Mouse (Mus musculus): ENCODE results near the gene Rubcn. TPM values are rescaled to one million over a fixed set of nuclear protein-coding genes. Genes with fewer than 3 reads are reported as not detected.

Gene Rubcn
- total and polyA plus RNA-seq, 3 experiments = 27.7 to 40.4 (median 28.0) TPM

- H3K36me3 ChIP-seq (replicated peaks in 1 of 2; ENCODE audit: control insufficient read depth in 1 of 2, insufficient read depth in 1 of 2, low read length in 1 of 2) = no peaks in the 10 kb centered on the region
- no peak for DNase-seq (ENCODE audit: extremely low read depth)
- no peak overlapping the region for H3K9ac ChIP-seq (ENCODE audit: insufficient read depth, low read depth)
- H3K79me2 ChIP-seq (replicated peaks; ENCODE audit: control insufficient read depth, extremely low read depth, insufficient read depth, poor library complexity, severe bottlenecking) = no peaks in the 10 kb centered on the region
- peaks cover 14% of the 10 kb centered on the region for H3K27me3 ChIP-seq (replicated peaks)
- no peaks in the 10 kb centered on the region for H3K9me3 ChIP-seq (replicated peaks; ENCODE audit: low read length)
- in situ Hi-C loops (cut with MboI; ENCODE audit: low pct_ligation_motif_present, low pct_unique_long_range_greater_than_20kb, low sequenced_read_pairs) = loop anchor here (5.0 kb wide), 1 partner anchor 49 kb away; no protein-coding TSS in a partner anchor
- dilution Hi-C loops (cut with MboI; ENCODE audit: extremely low pct_ligation_motif_present, extremely low pct_unique_long_range_greater_than_20kb, low sequenced_read_pairs) = no loop called here
- no peak overlapping the region for H3K4me2 ChIP-seq (ENCODE audit: insufficient read depth, low read depth, poor library complexity, severe bottlenecking)
- H3K4me1 ChIP-seq (ENCODE audit: control insufficient read depth in 1 of 2, insufficient read depth in 2 of 2) = peaks cover 0 to 3% of the 10 kb centered on the region in 2 experiments; a peak in 1 of 4 replicates
- H3K27ac ChIP-seq (ENCODE audit: insufficient read depth, low read depth) = no peak overlapping the region
- TF ChIP-seq NRF1 (IDR thresholded peaks at IDR 0.05; ENCODE audit: low read depth, low read length) (no peak), UBTF (IDR thresholded peaks at IDR 0.05; ENCODE audit: low read depth, low read length) (no peak), JUND (conservative IDR thresholded peaks at IDR 0.05; ENCODE audit: low read depth, low read length) (no peak), HCFC1 (IDR thresholded peaks at IDR 0.05; ENCODE audit: low read depth, low read length) (no peak), MXI1 (IDR thresholded peaks at IDR 0.05; ENCODE audit: low read depth, low read length) (no peak), POLR2A (IDR thresholded peaks at IDR 0.05; ENCODE audit: low read depth, low read length) (no peak), SIN3A (IDR thresholded peaks at IDR 0.05; ENCODE audit: low read length) (no peak), ZC3H11A (IDR thresholded peaks at IDR 0.05; ENCODE audit: low read depth, low read length) (no peak), CHD2 (IDR thresholded peaks at IDR 0.05; ENCODE audit: low read length) (no peak), SMC3 (IDR thresholded peaks at IDR 0.05; ENCODE audit: low read depth, low read length) (no peak), KAT2A (IDR thresholded peaks at IDR 0.05; ENCODE audit: insufficient replicate concordance, low read length) (no peak), JUN (IDR thresholded peaks at IDR 0.05; ENCODE audit: insufficient read depth, low read depth, low read length) (no peak), ZMIZ1 (IDR thresholded peaks at IDR 0.05; ENCODE audit: low read depth, low read length) (no peak), MAFK (IDR thresholded peaks at IDR 0.05; ENCODE audit: insufficient replicate concordance, low read length) (no peak), CHD1 (IDR thresholded peaks at IDR 0.05; ENCODE audit: low read depth, low read length) (no peak), MYC (IDR thresholded peaks at IDR 0.05; ENCODE audit: low read depth, low read length) (no peak), MEF2A (IDR thresholded peaks at IDR 0.05; ENCODE audit: borderline replicate concordance, low read depth, low read length) (no peak), CTCF (conservative IDR thresholded peaks at IDR 0.05 in 1 of 2, IDR thresholded peaks at IDR 0.05 in 1 of 2; ENCODE audit: low read depth in 2 of 2, low read length in 2 of 2) (no peak)
- no peak overlapping the region for H3K4me3 ChIP-seq (replicated peaks in 1 of 3; ENCODE audit: low read depth in 2 of 3, low read length in 2 of 3, poor library complexity in 1 of 3)
These were observed 100.9 kb downstream of the Rubcn start for GRCm38 (mm10) chr16:32776676-32777075.

Other genes starting within 250 kb of the Rubcn start
- gene Tnk2, start 233.9 kb downstream of the Rubcn start, total RNA-seq (2012; rRNA removed) = 31.9 and 35.9 TPM in 2 replicates
- gene Tnk2, start 233.9 kb downstream of the Rubcn start, total RNA-seq (2014; rRNA removed) = 14.7 and 18.8 TPM in 2 replicates
- gene Tnk2, start 233.9 kb downstream of the Rubcn start, polyA plus RNA-seq (2012; ENCODE audit: insufficient read length, low read depth) = 62.2 and 67.7 TPM in 2 replicates
- gene Muc4, start 141.9 kb downstream of the Rubcn start, total RNA-seq (2012; rRNA removed) = 0.21 and 0.51 TPM in 2 replicates
- 0.09 TPM in 1 of 2 replicates, not detected in the other for gene Muc4, start 141.9 kb downstream of the Rubcn start, total RNA-seq (2014; rRNA removed)
- gene Muc4, start 141.9 kb downstream of the Rubcn start, polyA plus RNA-seq (2012; ENCODE audit: insufficient read length, low read depth) = 0.34 and 0.44 TPM in 2 replicates
- 0.21 and 0.42 TPM in 2 replicates for gene Muc20, start 80.3 kb downstream of the Rubcn start, total RNA-seq (2012; rRNA removed)
- gene Muc20, start 80.3 kb downstream of the Rubcn start, total RNA-seq (2014; rRNA removed) = 0.16 and 0.36 TPM in 2 replicates
- 0.87 and 1.4 TPM in 2 replicates for gene Muc20, start 80.3 kb downstream of the Rubcn start, polyA plus RNA-seq (2012; ENCODE audit: insufficient read length, low read depth)
- not detected in 2 replicates for gene Smbd1, start 67.3 kb downstream of the Rubcn start, total RNA-seq (2012; rRNA removed)
- not detected in 2 replicates for gene Smbd1, start 67.3 kb downstream of the Rubcn start, total RNA-seq (2014; rRNA removed)
- not detected in 2 replicates for gene Smbd1, start 67.3 kb downstream of the Rubcn start, polyA plus RNA-seq (2012; ENCODE audit: insufficient read length, low read depth)
- 163 and 168 TPM in 2 replicates for gene Fyttd1, start 266 bp downstream of the Rubcn start, total RNA-seq (2012; rRNA removed)
- gene Fyttd1, start 266 bp downstream of the Rubcn start, total RNA-seq (2014; rRNA removed) = 264 and 297 TPM in 2 replicates
- 148 and 164 TPM in 2 replicates for gene Fyttd1, start 266 bp downstream of the Rubcn start, polyA plus RNA-seq (2012; ENCODE audit: insufficient read length, low read depth)
- 11.4 and 11.9 TPM in 2 replicates for gene Lrch3, start 36.3 kb upstream of the Rubcn start, total RNA-seq (2012; rRNA removed)
- gene Lrch3, start 36.3 kb upstream of the Rubcn start, total RNA-seq (2014; rRNA removed) = 15.6 and 16.1 TPM in 2 replicates
- gene Lrch3, start 36.3 kb upstream of the Rubcn start, polyA plus RNA-seq (2012; ENCODE audit: insufficient read length, low read depth) = 16.6 and 20.7 TPM in 2 replicates
- gene Iqcg, start 178.5 kb upstream of the Rubcn start, total RNA-seq (2012; rRNA removed) = 3.4 and 5.0 TPM in 2 replicates
- gene Iqcg, start 178.5 kb upstream of the Rubcn start, total RNA-seq (2014; rRNA removed) = 7.3 and 13.0 TPM in 2 replicates
- 21.8 and 31.3 TPM in 2 replicates for gene Iqcg, start 178.5 kb upstream of the Rubcn start, polyA plus RNA-seq (2012; ENCODE audit: insufficient read length, low read depth)
- gene Rpl35a, start 178.7 kb upstream of the Rubcn start, total RNA-seq (2012; rRNA removed) = 3,875 and 4,003 TPM in 2 replicates
- gene Rpl35a, start 178.7 kb upstream of the Rubcn start, total RNA-seq (2014; rRNA removed) = 5,433 and 7,521 TPM in 2 replicates
- 3,182 and 3,281 TPM in 2 replicates for gene Rpl35a, start 178.7 kb upstream of the Rubcn start, polyA plus RNA-seq (2012; ENCODE audit: insufficient read length, low read depth)
- gene Lmln, start 184.8 kb upstream of the Rubcn start, total RNA-seq (2012; rRNA removed) = 3.2 and 3.7 TPM in 2 replicates
- gene Lmln, start 184.8 kb upstream of the Rubcn start, total RNA-seq (2014; rRNA removed) = 1.5 and 1.7 TPM in 2 replicates
- gene Lmln, start 184.8 kb upstream of the Rubcn start, polyA plus RNA-seq (2012; ENCODE audit: insufficient read length, low read depth) = 2.6 and 3.2 TPM in 2 replicates